In the genomic region with DNA sequence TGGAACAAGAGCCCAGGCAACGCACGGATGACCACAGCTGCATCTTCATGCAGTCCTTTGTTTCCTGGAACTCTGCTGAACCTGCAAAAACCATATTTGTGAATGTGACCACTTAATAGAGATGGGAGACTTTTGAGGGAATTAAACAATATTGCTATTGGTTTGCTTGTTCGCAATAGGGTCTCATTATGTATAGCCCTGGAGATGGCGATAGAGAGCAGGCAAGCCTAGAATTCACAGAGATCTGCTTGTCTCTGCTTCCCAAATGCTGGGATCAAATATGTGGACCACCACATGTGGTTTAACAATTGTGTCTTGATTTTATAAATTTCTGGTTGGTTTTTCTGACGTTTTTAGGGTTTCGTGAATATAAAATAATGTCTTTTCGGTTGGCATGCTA, we compare ENCODE assay signal across 15 mouse cellular contexts. TPM values are rescaled to one million over a fixed set of nuclear protein-coding genes. Genes with fewer than 3 reads are reported as not detected.
DNase-seq lines count a peak whose midpoint lies in the region; ATAC-seq and TF ChIP-seq lines count a peak whose summit lies in the region.
"Had no signal": no experiment of that assay in that cellular context is flagged by ENCODE, and none has a peak within 500 bp of the region (broad histone marks: within the 10 kb centered on the region; RNA-seq: fewer than 3 reads in every experiment).

No protein-coding gene starts in this region.

- no peak overlapping the region for H3K4me2 ChIP-seq in liver, embryonic 14.5 days (ENCODE audit: low read depth)
- no peak overlapping the region for H3K4me2 ChIP-seq in liver, embryonic 12.5 days
- no peak overlapping the region for H3K4me2 ChIP-seq in CH12.LX (ENCODE audit: insufficient read depth, low read depth, poor library complexity, severe bottlenecking)
- H3K4me2 ChIP-seq in midbrain, embryonic 16.5 days (ENCODE audit: low read length), result no peak overlapping the region
- H3K4me2 ChIP-seq: forebrain, embryonic 15.5 days; hindbrain, embryonic 14.5 days; kidney, embryonic 15.5 days; limb, embryonic 12.5 days; neural tube, embryonic 15.5 days had no signal

- H3K36me3 ChIP-seq in liver, embryonic 14.5 days (replicated peaks; ENCODE audit: control insufficient read depth, insufficient read depth, low read depth), result no peaks in the 10 kb centered on the region
- no peaks in the 10 kb centered on the region for H3K36me3 ChIP-seq in liver, embryonic 12.5 days
- no peaks in the 10 kb centered on the region for H3K36me3 ChIP-seq in CH12.LX (replicated peaks in 1 of 2; ENCODE audit: control insufficient read depth in 1 of 2, insufficient read depth in 1 of 2, low read length in 1 of 2)
- no peaks in the 10 kb centered on the region for H3K36me3 ChIP-seq in midbrain, embryonic 16.5 days (ENCODE audit: control insufficient read depth, insufficient read depth, low read length)
- H3K36me3 ChIP-seq: forebrain, embryonic 15.5 days; kidney, embryonic 15.5 days; limb, embryonic 12.5 days; neural tube, embryonic 15.5 days had no signal

- no peak for ATAC-seq in liver, embryonic 14.5 days (ENCODE audit: insufficient read depth)
- ATAC-seq in liver, embryonic 12.5 days, result no peak
- ATAC-seq in Patski, result no peak
- no peak for ATAC-seq in cerebellum, adult (ENCODE audit: insufficient number of reproducible peaks, low FRiP score, low TSS enrichment)
- no peak for ATAC-seq in midbrain, embryonic 16.5 days
- ATAC-seq: forebrain, embryonic 15.5 days; lung, postnatal 0 days had no signal

- no peak; the same call in 1 of the 2 replicates for TF ChIP-seq RAD21 in CH12.LX (IDR thresholded peaks at IDR 0.05; ENCODE audit: low read depth, low read length)

- CTCF ChIA-PET in Patski (lab: Charles Lee), result no interaction called here

- POLR2A ChIA-PET in Patski (lab: Charles Lee), result no interaction called here

- in situ Hi-C loops in CH12.LX (cut with MboI; ENCODE audit: low pct_ligation_motif_present, low pct_unique_long_range_greater_than_20kb, low sequenced_read_pairs) (no loop called here), Patski (cut with MboI; ENCODE audit: low pct_unique_long_range_greater_than_20kb) (no loop called here)

- H3K27ac ChIP-seq in liver, embryonic 14.5 days, result no peak overlapping the region
- H3K27ac ChIP-seq in liver, embryonic 12.5 days, result no peak overlapping the region
- H3K27ac ChIP-seq in CH12.LX (ENCODE audit: insufficient read depth, low read depth), result no peak overlapping the region
- H3K27ac ChIP-seq in midbrain, embryonic 16.5 days (ENCODE audit: low read length), result no peak overlapping the region
- H3K27ac ChIP-seq: forebrain, embryonic 15.5 days; hindbrain, embryonic 14.5 days; kidney, embryonic 15.5 days; limb, embryonic 12.5 days; neural tube, embryonic 15.5 days had no signal

- 71% methylated on average over 7 of the region's 7 CpGs for WGBS in liver, embryonic 14.5 days (ENCODE audit: insufficient replicate concordance)
- WGBS in liver, embryonic 12.5 days (ENCODE audit: insufficient replicate concordance), result 70% methylated on average over 7 of the region's 7 CpGs
- 91% methylated on average over 7 of the region's 7 CpGs for WGBS in midbrain, embryonic 16.5 days

- H3K9me3 ChIP-seq in liver, embryonic 14.5 days (ENCODE audit: control insufficient read depth, low read length), result no peaks in the 10 kb centered on the region
- H3K9me3 ChIP-seq in liver, embryonic 12.5 days (replicated peaks), result no peaks in the 10 kb centered on the region
- H3K9me3 ChIP-seq in CH12.LX (replicated peaks; ENCODE audit: low read length), result no peaks in the 10 kb centered on the region
- no peaks in the 10 kb centered on the region for H3K9me3 ChIP-seq in midbrain, embryonic 16.5 days (replicated peaks; ENCODE audit: control insufficient read depth, low read length, poor library complexity, severe bottlenecking)
- H3K9me3 ChIP-seq: forebrain, embryonic 15.5 days; kidney, embryonic 15.5 days; limb, embryonic 12.5 days; neural tube, embryonic 15.5 days had no signal

- no peak for TF ChIP-seq EP300 in liver, embryonic 14.5 days (IDR thresholded peaks at IDR 0.05; ENCODE audit: low read depth)
- no peak for TF ChIP-seq EP300 in CH12.LX (IDR thresholded peaks at IDR 0.05; ENCODE audit: low read length)

- no peak for DNase-seq in liver, embryonic 14.5 days (ENCODE audit: low read depth in 3 of 3, low spot score in 3 of 3)
- DNase-seq in CH12.LX (ENCODE audit: extremely low read depth) (peak; percentile 6), Patski (ENCODE audit: low read depth, low spot score) (no peak)
- DNase-seq in naive thymus-derived CD4-positive, alpha-beta T cell, adult 2 months (ENCODE audit: low read depth), result peak; percentile 63
- DNase-seq: adrenal gland, postnatal 10 days; gastrocnemius, postnatal 25 days had no signal

- TF ChIP-seq CTCF in liver, embryonic 14.5 days (IDR thresholded peaks at IDR 0.05; ENCODE audit: low read depth), result peak; percentile 49
- TF ChIP-seq CTCF in CH12.LX (conservative IDR thresholded peaks at IDR 0.05 in 1 of 2, IDR thresholded peaks at IDR 0.05 in 1 of 2; ENCODE audit: low read depth in 2 of 2, low read length in 2 of 2), result peak; percentile 38 to 55
- peak; percentile 42 for TF ChIP-seq CTCF in Patski (IDR thresholded peaks at IDR 0.05)

- dilution Hi-C loops in CH12.LX (cut with MboI; ENCODE audit: extremely low pct_ligation_motif_present, extremely low pct_unique_long_range_greater_than_20kb, low sequenced_read_pairs), result no loop called here

- H3K9ac ChIP-seq in liver, embryonic 14.5 days (replicated peaks), result no peak overlapping the region
- no peak overlapping the region for H3K9ac ChIP-seq in liver, embryonic 12.5 days
- no peak overlapping the region for H3K9ac ChIP-seq in CH12.LX (ENCODE audit: insufficient read depth, low read depth)
- H3K9ac ChIP-seq in midbrain, embryonic 16.5 days (ENCODE audit: low read depth, low read length), result no peak overlapping the region
- H3K9ac ChIP-seq: forebrain, embryonic 15.5 days; hindbrain, embryonic 14.5 days; kidney, embryonic 15.5 days; limb, embryonic 12.5 days; neural tube, embryonic 15.5 days had no signal

- no peak for TF ChIP-seq POLR2A in CH12.LX (IDR thresholded peaks at IDR 0.05; ENCODE audit: low read depth, low read length)

- no peaks in the 10 kb centered on the region for H3K27me3 ChIP-seq in liver, embryonic 14.5 days (ENCODE audit: control insufficient read depth, insufficient read depth, low read length)
- H3K27me3 ChIP-seq in liver, embryonic 12.5 days (replicated peaks), result no peaks in the 10 kb centered on the region
- H3K27me3 ChIP-seq in CH12.LX (replicated peaks) (peaks cover 43% of the 10 kb centered on the region), Patski (peaks cover 38% of the 10 kb centered on the region)
- H3K27me3 ChIP-seq in midbrain, embryonic 16.5 days (ENCODE audit: control insufficient read depth, insufficient read depth, low read depth, low read length), result no peaks in the 10 kb centered on the region
- H3K27me3 ChIP-seq: forebrain, embryonic 15.5 days; kidney, embryonic 15.5 days; limb, embryonic 12.5 days; neural tube, embryonic 15.5 days had no signal

- no peaks in the 10 kb centered on the region for H3K4me1 ChIP-seq in liver, embryonic 14.5 days (replicated peaks; ENCODE audit: control insufficient read depth in 2 of 2, insufficient read depth in 2 of 2, low read length in 1 of 2)
- no peaks in the 10 kb centered on the region for H3K4me1 ChIP-seq in liver, embryonic 12.5 days
- no peaks in the 10 kb centered on the region for H3K4me1 ChIP-seq in CH12.LX (ENCODE audit: control insufficient read depth in 1 of 2, insufficient read depth in 2 of 2)
- H3K4me1 ChIP-seq in midbrain, embryonic 16.5 days (ENCODE audit: control insufficient read depth, insufficient read depth, low read length), result no peaks in the 10 kb centered on the region
- H3K4me1 ChIP-seq: forebrain, embryonic 15.5 days; kidney, embryonic 15.5 days; limb, embryonic 12.5 days; neural tube, embryonic 15.5 days had no signal

- no peak overlapping the region for H3K4me3 ChIP-seq in liver, embryonic 14.5 days (ENCODE audit: insufficient read depth in 1 of 2, low read depth in 2 of 2, low read length in 2 of 2)
- no peak overlapping the region for H3K4me3 ChIP-seq in liver, embryonic 12.5 days
- no peak overlapping the region for H3K4me3 ChIP-seq in CH12.LX (replicated peaks in 1 of 3; ENCODE audit: low read depth in 2 of 3, low read length in 2 of 3, poor library complexity in 1 of 3)
- H3K4me3 ChIP-seq in midbrain, embryonic 16.5 days (ENCODE audit: low read depth, low read length), result no peak overlapping the region
- H3K4me3 ChIP-seq: forebrain, embryonic 15.5 days; kidney, embryonic 15.5 days; limb, embryonic 12.5 days; neural tube, embryonic 15.5 days had no signal

- no peaks in the 10 kb centered on the region for H3K79me2 ChIP-seq in CH12.LX (replicated peaks; ENCODE audit: control insufficient read depth, extremely low read depth, insufficient read depth, poor library complexity, severe bottlenecking)

TF ChIP-seq in CH12.LX, 34 proteins besides CTCF, POLR2A, EP300 and RAD21:
- TF ChIP-seq SMC3 (IDR thresholded peaks at IDR 0.05; ENCODE audit: low read depth, low read length), result peak; percentile 38; the same call in 1 of the 2 replicates
- no peak for TF ChIP-seq TBP (conservative IDR thresholded peaks at IDR 0.05; ENCODE audit: low read depth, low read length)
TF ChIP-seq in CH12.LX: peak in this region for 1.

RNA-seq across cellular contexts. Expression of a gene that starts 25.2 kb away (rescaled TPM):
- polyA plus RNA-seq in liver, embryonic 14.5 days (2012; rRNA removed), result 0.02 and 0.03 TPM in 2 replicates
- polyA plus RNA-seq in liver, embryonic 14.5 days (2014; fragmentation: Nextera tagmentation; extraction: Ambion mirVana), result 0.04 and 0.06 TPM in 2 replicates
- polyA plus RNA-seq in liver, embryonic 12.5 days (2016; fragmentation: Nextera tagmentation; extraction: Ambion mirVana), result 0.05 and 0.06 TPM in 2 replicates
- not detected in 2 replicates for total RNA-seq in CH12.LX (2012; rRNA removed)
- total RNA-seq in CH12.LX (2014; rRNA removed), result not detected in 2 replicates
- not detected in 2 replicates for polyA plus RNA-seq in CH12.LX (2012; ENCODE audit: insufficient read length, low read depth)
- not detected for polyA plus RNA-seq in Patski (2021)
- 1.0 and 1.1 TPM in 2 replicates for polyA plus RNA-seq in midbrain, embryonic 16.5 days (2015; fragmentation: Nextera tagmentation; extraction: Ambion mirVana)
- polyA plus RNA-seq: limb, embryonic 12.5 days had no signal

Comparison
In these comparisons a context has a peak if more than half of its experiments do, and no peak if none do; other contexts are left out.
1. DNase-seq: peak in CH12.LX (single experiment) and naive thymus-derived CD4-positive, alpha-beta T cell, adult 2 months (single experiment); none in liver, embryonic 14.5 days (0 of 3) and Patski (single experiment).
2. Peak in every context shown above with its lines, with median percentiles within 50 percentile points of each other: CTCF ChIP-seq.